Mouse (Mus musculus): ENCODE measurements at regions not wholly inside any gene's neighbourhood (a gene's known extent, or its start where the extent isn't known, plus 50 kb on each side); places are given as distances from the start of the nearest gene placed in this dataset.

GRCm38 (mm10) chr5:43424551-43425257 is 90.6 kb upstream of the C1qtnf7 start:
- DNase-seq, result peak; percentile 4 to 13

- DNase-seq, result no peak
Measured at GRCm38 (mm10) chr5:43433337-43433736, 82.0 kb upstream of the C1qtnf7 start.

GRCm38 (mm10) chr5:43439191-43439590 is 76.1 kb upstream of the C1qtnf7 start:
- DNase-seq, result no peak

- no peak for DNase-seq
Measured at GRCm38 (mm10) chr5:43441306-43441705, 74.0 kb upstream of the C1qtnf7 start.

GRCm38 (mm10) chr5:43444582-43445214 is 70.6 kb upstream of the C1qtnf7 start:
- no peak for DNase-seq

- DNase-seq, result no peak
Measured at GRCm38 (mm10) chr5:43445620-43446019, 69.7 kb upstream of the C1qtnf7 start.

GRCm38 (mm10) chr5:43446295-43446694 is 69.0 kb upstream of the C1qtnf7 start:
- DNase-seq, result no peak

GRCm38 (mm10) chr5:43456018-43456417 is 59.3 kb upstream of the C1qtnf7 start:
- no peak for DNase-seq

GRCm38 (mm10) chr5:43457725-43458124 is 57.6 kb upstream of the C1qtnf7 start:
- no peak for DNase-seq

- no peak for DNase-seq
Measured at GRCm38 (mm10) chr5:43461987-43462715, 53.2 kb upstream of the C1qtnf7 start.

All from thymus, adult 18-20 months (tissue).